Mouse (Mus musculus): ENCODE measurements at regions not wholly inside any gene's neighbourhood (a gene's known extent, or its start where the extent isn't known, plus 50 kb on each side); places are given as distances from the start of the nearest gene placed in this dataset.

GRCm38 (mm10) chr7:68579216-68579615, 169.8 kb downstream of the Arrdc4 start:
- no peak for DNase-seq (ENCODE audit: low read depth, low spot score)
- in situ Hi-C loops (cut with MboI; ENCODE audit: low sequenced_read_pairs in 2 of 2, unreplicated experiment in 2 of 2): loop anchor here in 1 of 2 experiments (25.0 kb wide), 1 partner anchor 258 kb away; no protein-coding TSS in a partner anchor
- Histone ChIP-seq H3K9me3 (ENCODE audit: control insufficient read depth, insufficient read depth, low read depth, low read length) (no peaks in the 10 kb centered on the region), H3K36me3 (ENCODE audit: control insufficient read depth, insufficient read depth, low read length, poor library complexity, severe bottlenecking) (no peaks in the 10 kb centered on the region), H3K27ac (ENCODE audit: insufficient read depth, low read depth, low read length, poor library complexity, severe bottlenecking) (no peak overlapping the region), H3K4me1 (ENCODE audit: control insufficient read depth in 2 of 2, insufficient read depth in 2 of 2, low read length in 2 of 2, poor library complexity in 1 of 2) (no peaks in the 10 kb centered on the region), H3K4me3 (ENCODE audit: insufficient read depth in 1 of 2, low read depth in 1 of 2, low read length in 2 of 2, poor library complexity in 1 of 2, severe bottlenecking in 1 of 2) (no peak overlapping the region), H3K9ac (ENCODE audit: insufficient read depth, low read depth, low read length, poor library complexity, severe bottlenecking) (no peak overlapping the region)
- no peak for TF ChIP-seq CHD2 (IDR thresholded peaks at IDR 0.05; ENCODE audit: low read depth, low read length)
- no peak for TF ChIP-seq ZNF384 (IDR thresholded peaks at IDR 0.05; ENCODE audit: low read depth, low read length)
- no peak for TF ChIP-seq MAFK (IDR thresholded peaks at IDR 0.05; ENCODE audit: insufficient read depth, low read depth, low read length)
- no peak for TF ChIP-seq HCFC1 (IDR thresholded peaks at IDR 0.05; ENCODE audit: borderline replicate concordance, insufficient read depth, low read length)
- TF ChIP-seq ZC3H11A (IDR thresholded peaks at IDR 0.05; ENCODE audit: borderline replicate concordance, low read depth, low read length): no peak

- no peak for DNase-seq (ENCODE audit: low read depth, low spot score)
- Histone ChIP-seq H3K36me3 (ENCODE audit: control insufficient read depth, insufficient read depth, low read length, poor library complexity, severe bottlenecking) (no peaks in the 10 kb centered on the region), H3K4me1 (ENCODE audit: control insufficient read depth in 2 of 2, insufficient read depth in 2 of 2, low read length in 2 of 2, poor library complexity in 1 of 2) (peaks cover 0 to 9% of the 10 kb centered on the region in 2 experiments; a peak in 1 of 4 replicates), H3K4me3 (ENCODE audit: insufficient read depth in 1 of 2, low read depth in 1 of 2, low read length in 2 of 2, poor library complexity in 1 of 2, severe bottlenecking in 1 of 2) (no peak overlapping the region), H3K9me3 (ENCODE audit: control insufficient read depth, insufficient read depth, low read depth, low read length) (no peaks in the 10 kb centered on the region), H3K9ac (ENCODE audit: insufficient read depth, low read depth, low read length, poor library complexity, severe bottlenecking) (no peak overlapping the region), H3K27ac (ENCODE audit: insufficient read depth, low read depth, low read length, poor library complexity, severe bottlenecking) (no peak overlapping the region)
- in situ Hi-C loops (cut with MboI; ENCODE audit: low sequenced_read_pairs in 2 of 2, unreplicated experiment in 2 of 2): no loop called here
- TF ChIP-seq ZNF384 (IDR thresholded peaks at IDR 0.05; ENCODE audit: low read depth, low read length) (no peak), MAFK (IDR thresholded peaks at IDR 0.05; ENCODE audit: insufficient read depth, low read depth, low read length) (no peak), CHD2 (IDR thresholded peaks at IDR 0.05; ENCODE audit: low read depth, low read length) (no peak), HCFC1 (IDR thresholded peaks at IDR 0.05; ENCODE audit: borderline replicate concordance, insufficient read depth, low read length) (no peak), ZC3H11A (IDR thresholded peaks at IDR 0.05; ENCODE audit: borderline replicate concordance, low read depth, low read length) (no peak)
These were observed 177.7 kb downstream of the Arrdc4 start for GRCm38 (mm10) chr7:68571315-68571714.

DNA sequence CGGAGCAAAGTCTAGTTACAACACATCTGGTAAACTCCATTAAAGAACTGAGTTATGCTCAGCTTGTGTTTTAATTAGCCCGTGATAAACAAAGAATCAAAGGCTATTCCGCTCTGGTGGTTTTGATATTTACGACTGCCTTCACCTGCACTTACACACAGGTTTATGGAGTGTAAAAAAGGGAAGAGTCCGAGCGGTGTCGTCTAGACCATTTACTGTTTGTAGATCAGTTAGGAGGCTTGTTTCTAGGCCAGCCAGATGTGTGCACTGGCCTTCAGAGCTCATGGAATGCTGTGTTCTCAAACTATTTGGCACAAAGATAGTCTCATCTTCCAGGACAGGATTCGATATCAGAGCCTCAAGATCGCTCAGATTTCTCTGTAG, 180.9 kb downstream of the Arrdc4 start:
- Histone ChIP-seq H3K27ac (ENCODE audit: insufficient read depth, low read depth, low read length, poor library complexity, severe bottlenecking) (no peak overlapping the region), H3K9ac (ENCODE audit: insufficient read depth, low read depth, low read length, poor library complexity, severe bottlenecking) (no peak overlapping the region), H3K4me3 (ENCODE audit: insufficient read depth in 1 of 2, low read depth in 1 of 2, low read length in 2 of 2, poor library complexity in 1 of 2, severe bottlenecking in 1 of 2) (no peak overlapping the region), H3K4me1 (ENCODE audit: control insufficient read depth in 2 of 2, insufficient read depth in 2 of 2, low read length in 2 of 2, poor library complexity in 1 of 2) (peaks cover 0 to 9% of the 10 kb centered on the region in 2 experiments; a peak in 1 of 4 replicates), H3K36me3 (ENCODE audit: control insufficient read depth, insufficient read depth, low read length, poor library complexity, severe bottlenecking) (no peaks in the 10 kb centered on the region), H3K9me3 (ENCODE audit: control insufficient read depth, insufficient read depth, low read depth, low read length) (no peaks in the 10 kb centered on the region)
- TF ChIP-seq HCFC1 (IDR thresholded peaks at IDR 0.05; ENCODE audit: borderline replicate concordance, insufficient read depth, low read length) (no peak), CHD2 (IDR thresholded peaks at IDR 0.05; ENCODE audit: low read depth, low read length) (no peak), MAFK (IDR thresholded peaks at IDR 0.05; ENCODE audit: insufficient read depth, low read depth, low read length) (no peak), ZNF384 (IDR thresholded peaks at IDR 0.05; ENCODE audit: low read depth, low read length) (no peak), ZC3H11A (IDR thresholded peaks at IDR 0.05; ENCODE audit: borderline replicate concordance, low read depth, low read length) (no peak)
- no peak for DNase-seq (ENCODE audit: low read depth, low spot score)
- in situ Hi-C loops (cut with MboI; ENCODE audit: low sequenced_read_pairs in 2 of 2, unreplicated experiment in 2 of 2): no loop called here

- H3K4me1 ChIP-seq (ENCODE audit: control insufficient read depth in 2 of 2, insufficient read depth in 2 of 2, low read length in 2 of 2, poor library complexity in 1 of 2): peaks cover 0 to 9% of the 10 kb centered on the region in 2 experiments; a peak in 1 of 4 replicates
- TF ChIP-seq ZC3H11A (IDR thresholded peaks at IDR 0.05; ENCODE audit: borderline replicate concordance, low read depth, low read length) (no peak), HCFC1 (IDR thresholded peaks at IDR 0.05; ENCODE audit: borderline replicate concordance, insufficient read depth, low read length) (no peak), MAFK (IDR thresholded peaks at IDR 0.05; ENCODE audit: insufficient read depth, low read depth, low read length) (no peak), CHD2 (IDR thresholded peaks at IDR 0.05; ENCODE audit: low read depth, low read length) (no peak), ZNF384 (IDR thresholded peaks at IDR 0.05; ENCODE audit: low read depth, low read length) (no peak)
- H3K4me3 ChIP-seq (ENCODE audit: insufficient read depth in 1 of 2, low read depth in 1 of 2, low read length in 2 of 2, poor library complexity in 1 of 2, severe bottlenecking in 1 of 2): no peak overlapping the region
- H3K9ac ChIP-seq (ENCODE audit: insufficient read depth, low read depth, low read length, poor library complexity, severe bottlenecking): no peak overlapping the region
- no peaks in the 10 kb centered on the region for H3K9me3 ChIP-seq (ENCODE audit: control insufficient read depth, insufficient read depth, low read depth, low read length)
- DNase-seq (ENCODE audit: low read depth, low spot score): no peak
- H3K36me3 ChIP-seq (ENCODE audit: control insufficient read depth, insufficient read depth, low read length, poor library complexity, severe bottlenecking): no peaks in the 10 kb centered on the region
- in situ Hi-C loops (cut with MboI; ENCODE audit: low sequenced_read_pairs in 2 of 2, unreplicated experiment in 2 of 2): no loop called here
- no peak overlapping the region for H3K27ac ChIP-seq (ENCODE audit: insufficient read depth, low read depth, low read length, poor library complexity, severe bottlenecking)
These were observed 181.5 kb downstream of the Arrdc4 start for GRCm38 (mm10) chr7:68567452-68568126.

All from ES-E14 (cell line).